Mouse (Mus musculus): ENCODE measurements around the gene Gm19668. TPM values are rescaled to one million over a fixed set of nuclear protein-coding genes. Genes with fewer than 3 reads are reported as not detected.
"Not testable (repeated sequence)": the region's sequence is repeated elsewhere in the genome, so short reads cannot be mapped to it uniquely, and the experiment has no call there.

The Gm19668 gene
- polyA plus RNA-seq, 1 experiment from 2014 or later: not detected

GRCm38 (mm10) chr10:77798164-77798920, 591 bp downstream of the Gm19668 start:
- H3K9ac ChIP-seq; H3K4me2 ChIP-seq (replicated peaks); H3K27ac ChIP-seq; H3K27me3 ChIP-seq (replicated peaks); H3K36me3 ChIP-seq; H3K9me3 ChIP-seq; H3K4me3 ChIP-seq: not testable (repeated sequence)
- 31% methylated on average over 3 of the region's 3 CpGs for WGBS
- H3K4me1 ChIP-seq: peaks cover 15% of the 10 kb centered on the region
- ATAC-seq (ENCODE audit: low FRiP score, low read depth): 0 out of 2 replicates have a peak, but pooled peaks have one; percentile 38

GRCm38 (mm10) chr10:77797677-77798076, 1.3 kb downstream of the Gm19668 start:
- peaks cover 15% of the 10 kb centered on the region for H3K4me1 ChIP-seq
- no peak for ATAC-seq (ENCODE audit: low FRiP score, low read depth)
- no peaks in the 10 kb centered on the region for H3K36me3 ChIP-seq
- no peaks in the 10 kb centered on the region for H3K27me3 ChIP-seq (replicated peaks)
- no peak overlapping the region for H3K4me2 ChIP-seq (replicated peaks)
- no peaks in the 10 kb centered on the region for H3K9me3 ChIP-seq
- no peak overlapping the region for H3K9ac ChIP-seq
- no peak overlapping the region for H3K4me3 ChIP-seq
- no peak overlapping the region for H3K27ac ChIP-seq
- WGBS: 13% methylated on average over 3 of the region's 3 CpGs

GRCm38 (mm10) chr10:77794976-77795375, 4.0 kb downstream of the Gm19668 start, which contains the start of gene Gm9639:
Gm9639 (minus strand) TSS chr10:77795076.
- Histone ChIP-seq H3K27ac (no peak within 1 kb of the TSS), H3K27me3 (replicated peaks) (no peaks in the 10 kb centered on the region), H3K4me1 (peaks cover 15% of the 10 kb centered on the region), H3K4me3 (no peak within 1 kb of the TSS), H3K4me2 (replicated peaks) (no peak within 1 kb of the TSS), H3K36me3 (no peaks in the 10 kb centered on the region), H3K9ac (no peak within 1 kb of the TSS), H3K9me3 (no peaks in the 10 kb centered on the region)
- WGBS: 56% methylated on average over 2 of the region's 2 CpGs
- ATAC-seq (ENCODE audit: low FRiP score, low read depth): no peak

- no peak for ATAC-seq (ENCODE audit: low FRiP score, low read depth)
- no peaks in the 10 kb centered on the region for H3K9me3 ChIP-seq
- no peaks in the 10 kb centered on the region for H3K36me3 ChIP-seq
- 76% methylated on average over 2 of the region's 2 CpGs for WGBS
- H3K4me3 ChIP-seq: no peak overlapping the region
- no peak overlapping the region for H3K27ac ChIP-seq
- H3K4me1 ChIP-seq: no peaks in the 10 kb centered on the region
- H3K4me2 ChIP-seq (replicated peaks): no peak overlapping the region
- no peaks in the 10 kb centered on the region for H3K27me3 ChIP-seq (replicated peaks)
- H3K9ac ChIP-seq: no peak overlapping the region
Observed at GRCm38 (mm10) chr10:77788621-77789020, 10.3 kb downstream of the Gm19668 start.

- not testable (repeated sequence) for H3K9me3 ChIP-seq; H3K9ac ChIP-seq; H3K36me3 ChIP-seq; H3K4me3 ChIP-seq; ATAC-seq (ENCODE audit: low FRiP score, low read depth); H3K4me2 ChIP-seq (replicated peaks); H3K27me3 ChIP-seq (replicated peaks); H3K4me1 ChIP-seq; H3K27ac ChIP-seq
- WGBS: 44% methylated on average over 1 of the region's 1 CpGs
Observed at GRCm38 (mm10) chr10:77787876-77788275, 11.1 kb downstream of the Gm19668 start, which contains the start of gene Gm7137. Gm7137 (minus strand) TSS chr10:77788200.

GRCm38 (mm10) chr10:77783396-77783795, 15.5 kb downstream of the Gm19668 start:
- H3K27ac ChIP-seq; H3K27me3 ChIP-seq (replicated peaks); H3K36me3 ChIP-seq; H3K4me3 ChIP-seq; ATAC-seq (ENCODE audit: low FRiP score, low read depth); H3K4me1 ChIP-seq; H3K9me3 ChIP-seq; H3K4me2 ChIP-seq (replicated peaks); H3K9ac ChIP-seq: not testable (repeated sequence)
- WGBS: 88% methylated on average over 2 of the region's 3 CpGs

GRCm38 (mm10) chr10:77782442-77782841, 16.5 kb downstream of the Gm19668 start, which contains the start of gene Gm3250:
Gm3250 (minus strand) TSS chr10:77782542.
- 50% methylated on average over 1 of the region's 1 CpGs for WGBS
- not testable (repeated sequence) for ATAC-seq (ENCODE audit: low FRiP score, low read depth); H3K4me2 ChIP-seq (replicated peaks); H3K9me3 ChIP-seq; H3K4me3 ChIP-seq; H3K4me1 ChIP-seq; H3K27me3 ChIP-seq (replicated peaks); H3K27ac ChIP-seq; H3K9ac ChIP-seq; H3K36me3 ChIP-seq

GRCm38 (mm10) chr10:77776844-77777243, 22.1 kb downstream of the Gm19668 start, which contains the start of gene Gm7138:
Gm7138 (minus strand) TSS chr10:77776944.
- not testable (repeated sequence) for H3K9me3 ChIP-seq; H3K9ac ChIP-seq; H3K4me3 ChIP-seq; H3K4me2 ChIP-seq (replicated peaks); H3K36me3 ChIP-seq; ATAC-seq (ENCODE audit: low FRiP score, low read depth); H3K27me3 ChIP-seq (replicated peaks); H3K27ac ChIP-seq; H3K4me1 ChIP-seq
- 76% methylated on average over 1 of the region's 1 CpGs for WGBS

- not testable (repeated sequence) for H3K4me3 ChIP-seq; H3K4me1 ChIP-seq; H3K27me3 ChIP-seq (replicated peaks); H3K36me3 ChIP-seq; H3K27ac ChIP-seq; ATAC-seq (ENCODE audit: low FRiP score, low read depth); H3K9me3 ChIP-seq; H3K4me2 ChIP-seq (replicated peaks); H3K9ac ChIP-seq
- WGBS: 87% methylated on average over 3 of the region's 3 CpGs
Observed at GRCm38 (mm10) chr10:77772142-77772541, 26.8 kb downstream of the Gm19668 start.

GRCm38 (mm10) chr10:77771225-77771624, 27.7 kb downstream of the Gm19668 start, which contains the start of gene Gm3238:
Gm3238 (minus strand) TSS chr10:77771325.
- not testable (repeated sequence) for H3K9me3 ChIP-seq; H3K4me1 ChIP-seq; H3K36me3 ChIP-seq; H3K9ac ChIP-seq; H3K27ac ChIP-seq; H3K4me3 ChIP-seq; ATAC-seq (ENCODE audit: low FRiP score, low read depth); H3K27me3 ChIP-seq (replicated peaks); H3K4me2 ChIP-seq (replicated peaks)
- 38% methylated on average over 1 of the region's 1 CpGs for WGBS

- WGBS: 90% methylated on average over 1 of the region's 1 CpGs
- H3K4me3 ChIP-seq: no peak overlapping the region
- no peaks in the 10 kb centered on the region for H3K27me3 ChIP-seq (replicated peaks)
- ATAC-seq (ENCODE audit: low FRiP score, low read depth): no peak
- H3K4me2 ChIP-seq (replicated peaks): no peak overlapping the region
- no peak overlapping the region for H3K9ac ChIP-seq
- no peaks in the 10 kb centered on the region for H3K4me1 ChIP-seq
- H3K36me3 ChIP-seq: no peaks in the 10 kb centered on the region
- no peak overlapping the region for H3K27ac ChIP-seq
- H3K9me3 ChIP-seq: no peaks in the 10 kb centered on the region
Observed at GRCm38 (mm10) chr10:77769727-77770126, 29.2 kb downstream of the Gm19668 start.

- H3K4me3 ChIP-seq; H3K9me3 ChIP-seq; H3K4me2 ChIP-seq (replicated peaks); H3K27ac ChIP-seq; H3K9ac ChIP-seq; H3K27me3 ChIP-seq (replicated peaks); H3K4me1 ChIP-seq; H3K36me3 ChIP-seq; ATAC-seq (ENCODE audit: low FRiP score, low read depth): not testable (repeated sequence)
- WGBS: 40% methylated on average over 1 of the region's 1 CpGs
Observed at GRCm38 (mm10) chr10:77759582-77759981, 39.4 kb downstream of the Gm19668 start, which contains the start of gene Gm3233. Gm3233 (minus strand) TSS chr10:77759682.

GRCm38 (mm10) chr10:77753448-77753847, 45.5 kb downstream of the Gm19668 start:
- Histone ChIP-seq H3K9me3 (no peaks in the 10 kb centered on the region), H3K9ac (no peak overlapping the region), H3K4me3 (no peak overlapping the region), H3K4me2 (replicated peaks) (no peak overlapping the region), H3K36me3 (no peaks in the 10 kb centered on the region), H3K4me1 (peaks cover 7% of the 10 kb centered on the region; the same call in 1 of the 2 replicates), H3K27ac (no peak overlapping the region), H3K27me3 (replicated peaks) (no peaks in the 10 kb centered on the region)
- ATAC-seq (ENCODE audit: low FRiP score, low read depth): no peak

Data from neural tube, embryonic 12.5 days (tissue).